Mouse (Mus musculus): ENCODE measurements around the gene Inafm1.

DNA sequence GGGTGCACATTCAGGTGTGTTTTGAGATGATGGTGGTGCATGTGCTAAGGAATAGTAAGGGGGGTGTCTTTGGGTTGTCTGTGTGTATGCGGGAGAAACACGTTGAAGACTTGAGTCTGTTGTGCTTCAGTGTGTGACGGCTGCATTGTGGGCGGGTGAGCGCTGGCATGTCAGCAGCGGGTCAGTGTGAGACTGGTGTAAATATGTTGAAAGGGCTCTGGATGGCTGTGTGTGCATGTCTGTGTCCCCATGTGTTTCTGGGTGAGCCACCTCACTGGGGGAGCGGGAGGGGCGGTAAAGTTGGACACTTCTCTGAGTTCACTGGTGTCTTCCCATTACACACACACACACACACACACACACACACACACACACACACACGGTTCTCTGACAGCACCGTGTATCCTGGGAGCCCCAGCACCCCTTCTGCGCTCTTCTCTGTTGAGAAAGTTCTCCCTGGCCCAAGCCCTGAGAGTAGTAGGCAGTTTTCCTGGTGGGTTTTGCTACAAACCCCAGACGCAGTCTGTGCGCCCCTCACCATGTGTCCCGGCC is 38.1 kb upstream of the Inafm1 start:
- TF ChIP-seq CTCF (IDR thresholded peaks at IDR 0.05; ENCODE audit: insufficient read depth, low read length) (no peak), POLR2A (IDR thresholded peaks at IDR 0.05; ENCODE audit: borderline replicate concordance, extremely low read depth, low read depth, low read length) (peak; percentile 26; the same call in 1 of the 2 replicates)

Measured in lung, adult 2 months (tissue).